Mouse (Mus musculus): Measurements from ENCODE around the gene Hspb2.

Gene Hspb2

DNA sequence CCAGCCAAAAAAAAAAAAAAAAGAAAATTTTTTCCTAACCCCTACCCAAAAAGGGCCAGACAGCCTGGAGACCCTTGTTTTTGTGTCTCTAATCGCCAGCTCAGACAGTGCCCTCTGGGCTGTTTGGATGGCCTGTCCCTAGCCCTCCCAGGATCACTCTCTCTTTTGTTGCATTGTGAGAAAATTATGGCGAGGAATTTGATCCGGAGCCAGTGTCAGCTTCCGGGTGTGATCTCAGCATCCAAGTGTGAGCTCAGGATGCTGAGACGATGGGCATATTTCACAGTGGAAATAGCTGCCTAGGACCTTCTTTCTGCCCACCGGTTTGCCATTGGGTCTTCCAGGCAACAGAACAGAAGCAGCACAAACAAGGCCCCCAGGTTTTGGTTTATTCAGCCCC, 1.4 kb downstream of the Hspb2 start:
- no peak for DNase-seq (ENCODE audit: low spot score in 2 of 2)

DNA sequence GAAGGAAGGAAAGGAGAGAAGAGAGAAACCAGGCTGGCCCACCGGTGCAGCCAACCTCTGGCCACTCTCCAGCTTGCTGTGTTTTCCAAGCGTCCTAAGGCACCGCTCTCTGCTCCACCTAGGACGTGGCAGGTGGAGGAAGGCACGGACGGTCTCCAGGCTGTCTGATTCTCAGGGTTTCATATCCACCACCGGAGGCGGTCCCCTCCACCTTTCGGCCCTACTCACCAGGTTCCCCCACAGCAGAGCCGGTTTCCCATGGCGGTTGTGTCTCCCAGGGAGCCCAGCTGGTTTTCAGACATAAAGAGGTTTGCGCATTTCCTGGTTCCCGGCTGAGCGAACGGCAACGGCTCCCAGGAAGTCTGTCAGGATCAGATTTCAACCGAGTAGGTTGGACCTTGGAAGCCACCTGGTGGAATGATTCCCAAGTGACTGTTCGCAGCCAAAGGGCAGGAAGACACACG, 5.9 kb downstream of the Hspb2 start, which contains the start of gene 2310030G06Rik:
Gene 2310030G06Rik (minus strand): TSS at position 323 of the 464 bp plus-strand sequence.
- no peak for DNase-seq (ENCODE audit: low spot score in 2 of 2)

DNA sequence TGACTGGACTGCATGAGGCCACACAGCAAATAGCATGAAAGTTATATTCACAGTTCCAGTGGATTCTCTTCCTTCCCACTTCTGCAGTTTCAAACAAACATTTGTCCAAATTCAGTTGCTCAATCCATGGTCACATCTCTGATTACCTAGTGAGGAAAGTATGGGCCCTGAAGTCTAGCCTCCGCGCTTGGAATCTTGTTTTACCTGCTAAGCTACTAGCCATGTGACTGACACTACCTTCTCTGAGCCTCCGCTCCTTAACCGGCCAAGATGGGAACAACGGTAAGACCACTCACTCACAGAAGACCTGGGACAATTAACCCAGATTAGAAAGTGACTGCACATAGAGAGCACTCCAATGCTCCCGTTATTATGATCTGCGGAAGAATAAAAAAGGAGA, 6.3 kb downstream of the Hspb2 start:
- no peak for DNase-seq (ENCODE audit: low spot score in 2 of 2)

DNA sequence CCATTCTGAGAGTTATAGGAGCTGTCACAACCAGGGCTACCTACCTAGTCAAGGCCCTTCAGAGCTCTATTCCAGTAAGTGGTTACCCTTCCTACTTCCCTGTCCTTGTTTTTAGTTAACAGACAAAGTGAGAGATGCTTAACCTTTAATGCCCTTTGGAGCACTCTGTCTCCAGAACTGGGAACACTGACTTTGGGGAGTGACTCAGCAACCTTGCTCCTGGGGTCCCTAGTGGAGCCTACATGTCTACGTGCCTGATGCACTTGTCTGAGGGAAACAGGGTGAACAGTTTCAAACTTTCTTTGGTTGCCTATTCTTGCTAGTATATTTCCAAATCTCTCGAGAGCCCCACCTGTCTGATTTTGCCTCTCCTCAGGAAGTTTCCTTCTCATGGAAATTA, 9.4 kb downstream of the Hspb2 start:
- DNase-seq (ENCODE audit: low spot score in 2 of 2), result no peak

DNA sequence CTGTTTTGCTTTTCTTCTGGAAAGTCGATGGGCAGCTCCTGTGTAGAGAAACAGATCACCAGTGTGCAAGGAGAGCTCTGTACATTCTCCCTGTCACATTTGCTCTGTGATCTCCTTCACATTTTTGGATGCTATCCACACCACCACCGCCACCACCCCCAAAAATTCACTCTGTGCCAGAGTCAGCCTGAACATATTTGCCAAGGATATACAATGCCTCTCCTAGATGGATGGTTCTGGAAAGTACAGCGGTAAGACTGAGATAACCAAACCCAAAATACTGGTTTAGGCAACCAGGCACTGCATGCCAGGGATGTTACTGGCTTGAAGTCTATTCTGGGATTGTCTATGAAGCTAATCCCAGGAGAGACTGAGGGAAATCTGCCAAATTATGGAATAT, 9.9 kb downstream of the Hspb2 start:
- no peak for DNase-seq (ENCODE audit: low spot score in 2 of 2)

DNA sequence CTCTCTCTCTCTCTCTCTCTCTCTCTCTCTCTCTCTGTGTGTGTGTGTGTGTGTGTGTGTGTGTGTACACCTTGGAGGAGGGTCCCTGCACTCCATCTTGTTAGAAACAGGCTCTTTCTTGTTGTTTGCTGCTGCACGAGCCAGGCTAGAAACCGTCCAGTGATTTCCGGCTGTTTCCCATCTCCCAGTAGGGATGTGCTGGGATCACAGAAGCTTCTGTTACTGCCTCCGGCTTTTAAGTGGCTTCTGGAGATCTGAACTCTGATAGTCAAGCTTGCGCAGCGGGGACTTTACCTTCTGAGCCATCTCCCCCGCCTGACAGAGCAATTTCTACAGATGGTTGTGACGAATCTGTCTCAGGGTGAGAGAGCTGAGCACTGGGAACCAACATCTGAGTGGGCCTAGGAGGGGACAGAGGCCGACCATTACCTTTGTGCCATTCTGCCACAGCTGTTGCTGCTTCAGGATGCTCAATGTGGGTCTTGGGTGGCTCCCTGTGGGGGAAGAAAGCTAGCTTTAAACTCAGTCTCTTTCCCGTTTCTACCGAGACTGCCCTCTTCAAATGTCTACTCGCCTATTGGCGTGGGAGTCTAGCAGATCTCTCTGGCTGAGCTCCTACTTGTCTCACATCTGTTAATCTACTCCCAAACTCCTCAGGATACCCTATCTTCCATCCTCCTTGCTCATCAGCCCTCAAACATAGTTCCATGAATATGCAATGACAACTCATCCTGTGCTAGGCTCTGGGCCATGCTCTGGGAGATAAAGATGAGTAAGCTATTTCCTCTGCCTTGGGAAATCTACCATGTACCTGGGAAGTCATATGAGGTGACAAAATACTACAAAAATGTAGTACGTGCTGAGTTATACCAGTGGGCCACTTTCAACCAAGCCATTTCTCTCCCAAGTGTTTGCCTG, 11.0 kb downstream of the Hspb2 start:
- DNase-seq (ENCODE audit: low spot score in 2 of 2), result no peak

DNA sequence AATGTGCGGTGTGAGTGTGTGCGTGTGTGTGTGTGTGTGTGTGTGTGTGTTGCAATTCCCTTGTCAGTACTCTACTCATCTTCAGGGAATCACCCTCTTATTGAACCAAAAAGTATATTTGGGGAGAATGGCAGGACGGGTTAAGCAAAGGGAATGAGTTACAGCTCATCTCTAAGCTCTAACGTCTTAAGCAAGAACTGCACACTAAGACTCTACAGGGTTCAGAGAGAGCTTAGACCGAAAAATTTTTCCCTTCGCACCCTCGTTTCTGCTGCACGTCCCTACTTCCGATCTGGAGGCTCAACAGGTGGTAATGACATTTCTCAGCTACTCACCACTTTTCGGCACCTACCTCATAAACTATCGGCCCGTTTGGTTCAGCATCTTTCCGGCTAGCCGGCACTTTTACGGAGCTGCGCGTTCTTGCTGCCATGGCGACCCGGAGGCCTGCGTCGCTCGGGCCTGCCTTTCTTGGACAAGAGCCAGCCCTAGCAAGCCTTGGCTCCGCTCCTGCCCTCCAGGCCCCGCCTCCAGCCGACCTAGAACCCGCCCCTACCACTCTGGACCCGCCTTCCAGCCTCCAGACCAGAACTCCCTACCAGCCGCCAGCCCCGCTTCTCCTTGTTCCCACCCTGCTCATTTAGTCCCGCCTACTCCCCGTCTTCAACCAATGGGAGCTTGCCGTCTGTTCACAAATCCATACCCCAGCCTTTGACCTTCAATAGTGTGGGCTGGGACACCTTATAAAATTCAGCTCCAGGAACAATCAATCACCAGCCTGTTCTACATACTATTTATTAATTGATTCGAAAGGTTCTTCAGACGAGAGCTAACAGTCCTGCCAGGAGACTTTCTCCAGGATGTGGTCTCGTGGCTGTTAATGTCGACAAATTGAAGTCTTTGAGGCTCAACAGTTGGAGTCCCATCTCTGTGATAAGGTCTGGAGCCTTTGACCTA, 13.0 kb downstream of the Hspb2 start, which contains the start of gene Dixdc1:
Gene Dixdc1 (minus strand): TSS at position 604 of the 957 bp plus-strand sequence.
- DNase-seq (ENCODE audit: low spot score in 2 of 2), result peak; percentile 86 to 92

DNA sequence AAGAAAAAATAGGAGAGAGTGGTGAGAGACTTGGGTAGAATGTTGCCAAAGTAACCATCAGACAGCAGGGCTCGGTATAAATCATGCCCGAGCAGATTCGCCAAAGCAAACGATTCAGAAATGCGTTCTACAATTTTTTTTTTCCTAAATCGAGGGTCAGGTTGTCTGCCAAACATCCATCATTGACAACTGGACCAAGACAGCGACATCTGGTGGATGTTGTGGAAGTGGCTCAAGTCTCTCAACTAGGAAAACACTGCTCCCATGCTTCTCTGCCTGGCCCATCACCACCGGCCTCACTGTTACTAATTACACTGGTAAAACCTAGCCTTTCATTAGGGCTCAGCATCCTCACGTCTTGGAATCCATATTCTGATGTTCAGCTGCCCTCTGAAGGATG, 17.2 kb downstream of the Hspb2 start:
- DNase-seq (ENCODE audit: low spot score in 2 of 2), result peak in 1 of 2 experiments; percentile 60

DNA sequence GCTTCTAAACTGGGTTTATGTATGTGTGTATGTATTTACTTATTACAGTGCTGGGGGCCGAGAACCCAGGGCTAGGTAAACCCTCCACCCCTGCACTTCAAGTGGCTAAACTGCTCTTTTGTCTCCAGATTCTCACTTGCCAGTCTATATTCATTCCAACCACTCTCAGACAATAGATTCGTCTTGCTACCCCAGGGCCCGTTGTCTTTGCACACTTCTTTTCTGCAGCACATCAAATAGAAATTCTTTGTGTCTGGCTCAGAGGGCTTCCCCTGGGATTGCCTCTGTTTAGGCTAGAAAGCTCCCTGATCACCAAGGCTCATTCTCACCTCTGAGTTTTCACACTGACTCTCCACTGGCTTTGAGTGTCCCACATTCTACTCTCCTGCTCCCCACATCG, 19.6 kb downstream of the Hspb2 start:
- DNase-seq (ENCODE audit: low spot score in 2 of 2), result no peak

DNA sequence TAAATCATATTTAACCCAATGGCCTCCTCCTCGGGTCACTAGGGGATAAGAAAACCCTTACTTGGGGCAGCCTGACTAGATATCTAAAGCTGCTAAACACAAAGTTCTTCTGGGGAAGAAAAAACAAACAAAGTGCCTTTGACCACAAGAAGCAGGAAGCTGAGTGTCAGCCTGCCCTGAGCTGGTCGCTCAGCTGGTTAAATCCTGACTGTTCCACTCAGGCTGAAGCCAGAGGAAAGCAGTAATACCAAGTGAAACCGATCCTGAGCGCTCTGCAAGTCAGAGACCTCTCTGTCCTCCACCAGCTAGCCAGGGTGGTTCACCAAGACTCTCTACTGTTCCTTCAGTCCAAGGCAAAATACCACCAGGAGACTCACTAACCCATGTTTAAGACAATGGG, 22.6 kb downstream of the Hspb2 start:
- no peak for DNase-seq (ENCODE audit: low spot score in 2 of 2)

DNA sequence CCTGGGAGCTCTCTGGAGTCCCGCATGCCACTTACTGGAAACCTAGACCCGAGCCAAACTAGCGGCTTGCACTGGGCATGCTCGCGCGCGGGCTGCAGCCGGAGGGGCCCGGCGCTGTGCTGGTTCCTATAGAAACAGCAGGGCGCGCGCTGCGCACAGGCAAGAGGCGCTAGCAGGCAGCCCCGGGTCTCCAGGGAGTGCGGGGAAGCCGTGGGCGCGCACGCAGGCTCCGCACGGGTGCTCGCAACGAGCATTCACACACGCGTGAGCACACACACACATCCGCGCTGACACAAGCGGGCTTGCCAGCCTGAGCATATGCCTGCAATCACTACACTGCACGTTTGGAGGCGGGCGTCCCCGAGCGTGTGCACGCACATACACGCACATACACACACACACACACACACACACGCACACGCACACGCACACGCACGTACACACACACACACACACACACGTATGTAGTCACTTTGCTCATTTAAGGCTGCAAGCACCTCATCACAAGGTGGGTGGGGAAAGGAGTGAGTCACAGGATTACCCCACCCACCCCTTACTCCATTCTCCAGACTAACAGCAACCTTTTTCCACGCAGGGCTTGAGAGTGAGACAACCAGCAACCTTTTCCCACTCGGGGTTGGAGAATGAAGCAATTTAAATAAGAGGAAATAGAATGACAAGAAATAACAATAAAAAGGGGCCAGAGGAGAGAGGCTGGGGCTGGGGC, 24.1 kb downstream of the Hspb2 start:
- peak; percentile 65 to 82 for DNase-seq (ENCODE audit: low spot score in 2 of 2)

DNA sequence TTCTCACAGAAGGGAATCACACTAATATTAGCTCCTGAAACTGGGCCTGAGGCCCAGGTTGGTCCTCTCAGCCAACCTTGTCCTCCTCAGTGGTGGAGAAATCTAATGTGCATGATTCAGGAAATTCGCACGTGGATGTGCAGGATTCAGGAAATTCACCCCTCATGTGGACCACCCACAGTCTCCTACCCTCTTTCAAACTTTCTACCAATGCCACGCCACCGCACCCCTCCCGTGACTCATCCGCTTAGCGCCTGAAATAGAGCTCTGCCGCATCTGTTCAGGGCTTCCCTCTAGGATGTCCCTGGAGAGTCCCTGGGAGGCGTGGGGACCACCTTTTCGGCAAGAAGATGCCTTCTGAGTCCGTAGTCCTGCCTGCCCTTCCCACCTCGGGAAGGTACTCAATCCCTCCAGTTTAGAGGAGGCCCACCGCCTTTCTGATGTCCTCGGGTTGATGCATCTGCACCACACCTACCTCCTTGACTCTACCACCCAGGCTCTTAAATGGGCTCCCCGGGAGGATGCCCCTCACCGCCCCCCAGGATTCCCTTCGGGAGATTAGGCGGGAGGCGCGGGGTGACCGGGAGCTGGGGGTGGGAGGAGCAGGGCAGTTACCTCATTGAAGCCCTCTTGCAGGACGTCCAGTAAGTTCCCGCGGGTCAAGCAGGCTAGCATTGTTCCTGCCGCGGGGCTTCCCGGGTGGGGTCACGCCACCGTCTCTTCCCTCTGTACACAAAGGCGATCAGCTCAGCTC, 24.8 kb downstream of the Hspb2 start:
- DNase-seq (ENCODE audit: low spot score in 2 of 2), result peak in 1 of 2 experiments; percentile 26

DNA sequence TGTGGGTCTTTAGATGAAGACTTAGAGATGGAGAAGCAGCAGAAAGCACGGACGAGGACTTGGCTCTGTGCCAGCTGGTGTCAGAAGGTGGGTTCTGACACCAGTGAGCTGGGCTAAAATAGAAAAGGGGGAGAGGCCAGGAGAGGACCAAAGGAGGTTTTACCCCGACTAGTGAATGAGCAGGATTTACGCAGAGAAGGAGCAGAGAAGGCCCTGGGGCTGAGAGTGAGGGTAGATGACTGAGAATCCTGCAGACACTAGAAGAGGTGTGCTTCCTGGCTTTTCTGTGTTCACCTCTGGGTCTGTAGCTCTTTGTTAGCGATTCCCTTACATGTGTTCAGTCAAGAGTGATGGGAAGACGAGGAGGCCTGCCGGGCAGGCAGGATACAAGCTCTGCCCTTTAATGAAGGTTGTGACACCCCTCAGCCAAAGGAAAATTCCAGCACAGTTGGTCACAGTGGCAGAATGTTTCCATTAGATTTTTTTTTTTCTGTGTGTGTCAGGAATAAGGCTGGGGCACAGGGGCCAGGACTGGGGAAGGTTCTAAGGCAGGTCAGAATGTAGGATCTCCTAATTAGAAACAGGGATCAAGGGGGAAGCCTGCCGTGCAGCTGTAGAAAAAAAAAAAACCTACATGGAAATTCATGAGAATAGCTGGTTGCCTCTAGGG, 26.1 kb downstream of the Hspb2 start:
- DNase-seq (ENCODE audit: low spot score in 2 of 2), result no peak

DNA sequence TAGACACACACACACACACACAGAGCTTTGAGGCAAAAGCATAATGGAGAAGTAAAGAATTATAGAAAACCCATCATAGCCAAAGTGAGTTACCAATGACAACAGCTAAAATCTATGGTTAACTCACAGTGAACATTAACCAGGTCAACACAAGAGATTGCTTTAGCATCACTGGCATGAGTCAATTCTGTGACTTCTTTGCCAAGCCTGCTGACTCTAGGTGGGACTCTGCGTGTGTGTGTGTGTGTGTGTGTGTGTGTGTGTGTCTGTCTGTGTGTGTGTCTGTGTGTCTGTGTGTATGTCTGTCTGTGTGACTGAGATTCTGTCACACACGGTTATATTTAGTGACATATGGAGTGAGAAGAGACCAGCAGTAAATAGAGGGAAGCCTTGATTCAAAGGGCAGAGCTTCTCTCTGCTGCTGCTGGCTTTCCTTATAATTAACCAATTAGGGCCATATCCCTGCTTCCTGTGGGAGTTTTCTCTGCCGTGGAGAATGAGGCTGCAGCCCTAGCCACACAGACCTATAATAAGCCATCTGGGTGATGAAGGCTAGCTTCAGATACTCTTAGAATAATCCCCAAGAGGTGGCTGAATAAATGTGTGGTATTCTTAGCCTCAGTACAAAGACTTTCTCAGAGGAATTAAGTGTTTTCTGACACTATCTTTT, 27.4 kb downstream of the Hspb2 start:
- no peak for DNase-seq (ENCODE audit: low spot score in 2 of 2)

DNA sequence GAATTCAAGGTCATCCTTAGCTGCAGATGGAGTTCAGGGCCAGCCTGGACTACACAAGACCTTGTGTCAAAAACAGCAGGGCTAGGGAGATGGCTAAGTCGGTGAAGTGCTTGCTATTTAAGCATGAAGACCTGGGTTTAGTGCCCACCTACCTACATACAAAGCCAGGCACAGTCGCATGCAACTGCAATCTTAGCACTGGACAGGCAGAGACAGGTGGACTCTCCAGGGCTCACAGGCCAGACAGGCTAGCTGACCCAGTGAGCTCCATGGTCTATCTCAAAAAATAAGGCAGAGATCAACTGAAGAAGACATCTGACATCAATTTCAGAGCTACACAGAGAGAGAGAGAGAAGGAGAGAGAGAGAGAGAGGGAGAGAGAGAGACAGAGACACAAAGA, 28.0 kb downstream of the Hspb2 start:
- no peak for DNase-seq (ENCODE audit: low spot score in 2 of 2)

DNA sequence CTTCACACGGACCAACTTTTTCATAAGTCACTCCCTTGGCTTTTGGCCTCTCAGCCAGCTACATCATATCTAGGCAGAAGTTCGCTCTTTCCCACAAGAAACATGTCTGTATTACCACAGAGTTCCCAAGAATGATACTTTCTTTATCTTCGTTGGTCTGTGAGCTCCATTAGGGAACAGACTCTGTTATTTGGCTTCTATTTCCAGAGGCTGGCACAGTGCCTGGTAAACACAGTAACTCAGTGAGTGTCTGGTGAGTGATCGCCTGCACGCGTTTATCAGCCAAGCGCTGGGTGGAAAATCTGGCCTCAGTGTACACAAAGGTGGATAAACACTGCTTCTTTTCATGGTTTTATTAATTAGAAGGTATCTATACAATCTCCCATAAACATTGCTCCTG, 28.7 kb downstream of the Hspb2 start:
- peak; percentile 45 to 81 for DNase-seq (ENCODE audit: low spot score in 2 of 2)

DNA sequence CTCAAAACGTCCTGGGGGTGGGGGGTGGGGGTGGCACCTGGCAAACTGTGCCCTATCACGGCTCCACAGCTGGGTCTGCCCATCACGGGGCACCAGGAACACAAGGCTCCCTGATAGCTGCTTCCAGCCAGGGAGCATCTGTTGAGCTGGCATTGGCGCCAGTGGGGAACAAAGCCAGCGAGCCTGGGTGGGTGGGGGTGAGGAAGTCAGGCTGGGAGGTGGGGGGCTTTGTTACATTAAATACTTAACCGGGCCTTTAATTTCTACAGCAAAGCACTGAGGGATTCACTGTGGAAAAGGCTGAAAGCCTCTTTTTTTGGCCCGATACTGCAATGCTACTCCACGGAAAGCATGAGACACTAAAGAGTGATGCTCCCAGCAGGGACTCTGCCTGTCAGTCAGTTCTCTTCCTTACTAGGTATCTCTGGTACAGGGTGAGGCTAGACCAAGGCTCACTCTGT, 29.7 kb downstream of the Hspb2 start:
- peak in 1 of 2 experiments; percentile 70 for DNase-seq (ENCODE audit: low spot score in 2 of 2)

DNA sequence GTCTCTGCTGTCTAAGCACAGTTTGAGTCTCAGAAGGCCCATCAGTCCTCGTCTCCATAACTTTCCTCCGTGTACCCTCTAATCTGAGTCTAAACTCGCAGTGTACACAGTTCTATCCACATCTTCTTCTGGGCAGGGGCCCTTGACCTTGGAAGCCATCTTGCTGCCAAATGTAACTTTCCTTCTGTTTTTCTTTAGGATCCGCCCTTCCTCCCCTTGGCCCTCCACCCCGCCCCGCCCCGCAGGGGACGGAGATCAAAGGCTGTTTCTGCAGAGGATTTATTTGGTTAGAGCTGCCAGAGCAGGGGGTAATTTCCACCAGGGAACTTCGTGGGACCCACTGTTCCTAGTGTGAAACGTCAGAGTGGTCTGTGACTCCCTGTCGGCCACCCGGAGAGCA, 31.1 kb downstream of the Hspb2 start:
- DNase-seq (ENCODE audit: low spot score in 2 of 2), result no peak

DNA sequence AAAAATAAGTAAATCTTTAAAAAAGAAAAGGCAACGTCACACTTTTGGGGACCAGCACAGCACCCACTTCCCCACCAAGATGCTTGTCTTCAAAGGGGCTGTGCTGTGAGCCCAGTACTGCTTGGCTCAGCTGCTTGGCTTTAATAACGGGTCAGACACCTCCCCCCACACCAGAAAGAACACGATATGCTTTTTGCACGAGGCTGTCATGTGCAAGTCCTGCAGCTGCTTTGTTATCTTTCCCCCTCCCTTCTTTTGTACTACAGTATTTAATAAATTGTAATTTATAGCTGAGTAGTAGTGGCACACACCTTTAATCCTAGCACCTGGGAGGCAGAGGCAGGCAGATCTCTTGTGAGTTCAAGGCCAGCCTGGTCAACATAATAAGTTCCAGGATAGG, 33.3 kb downstream of the Hspb2 start:
- DNase-seq (ENCODE audit: low spot score in 2 of 2), result no peak

DNA sequence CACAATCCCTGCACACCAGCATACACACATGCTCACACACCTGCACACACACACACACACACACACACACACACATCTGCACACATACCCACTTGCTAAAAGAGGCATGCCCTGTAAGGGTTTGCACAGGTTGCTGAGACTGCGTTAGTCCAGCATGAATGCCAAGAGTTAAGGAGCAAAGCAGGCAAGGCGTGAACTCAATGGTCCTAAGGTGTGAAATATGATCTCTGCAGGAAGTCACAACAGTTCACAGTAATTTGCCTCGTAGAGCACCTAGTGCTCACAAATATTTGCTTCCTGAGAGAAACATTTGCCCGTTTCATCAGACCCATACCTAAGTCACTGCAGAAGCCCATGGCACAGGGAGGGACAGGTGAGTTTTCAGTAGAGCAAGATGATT, 38.0 kb downstream of the Hspb2 start:
- DNase-seq (ENCODE audit: low spot score in 2 of 2), result no peak
